Mouse (Mus musculus): ENCODE measurements around the gene Ndufb8. TPM values are rescaled to one million over a fixed set of nuclear protein-coding genes. Genes with fewer than 3 reads are reported as not detected.

Ndufb8 gene
- polyA plus RNA-seq, 1 experiment from 2014 or later: 452 TPM

GRCm38 (mm10) chr19:44500240-44500639, 55.0 kb downstream of the Ndufb8 start:
- H3K9me3 ChIP-seq (ENCODE audit: control insufficient read depth, low read length): no peaks in the 10 kb centered on the region
- no peaks in the 10 kb centered on the region for H3K4me1 ChIP-seq (replicated peaks; ENCODE audit: control insufficient read depth, insufficient read depth, low read length)
- no peak overlapping the region for H3K9ac ChIP-seq (replicated peaks; ENCODE audit: low read depth, low read length)
- WGBS: 29% methylated on average over 5 of the region's 5 CpGs
- no peaks in the 10 kb centered on the region for H3K36me3 ChIP-seq (ENCODE audit: control insufficient read depth, insufficient read depth)
- no peak overlapping the region for H3K4me2 ChIP-seq (ENCODE audit: low read length)
- H3K4me3 ChIP-seq (replicated peaks; ENCODE audit: low read length): no peak overlapping the region
- peaks cover 70% of the 10 kb centered on the region for H3K27me3 ChIP-seq (replicated peaks; ENCODE audit: control insufficient read depth, insufficient read depth, low read length)
- H3K27ac ChIP-seq (ENCODE audit: low read length): no peak overlapping the region
- no peak for ATAC-seq

DNA sequence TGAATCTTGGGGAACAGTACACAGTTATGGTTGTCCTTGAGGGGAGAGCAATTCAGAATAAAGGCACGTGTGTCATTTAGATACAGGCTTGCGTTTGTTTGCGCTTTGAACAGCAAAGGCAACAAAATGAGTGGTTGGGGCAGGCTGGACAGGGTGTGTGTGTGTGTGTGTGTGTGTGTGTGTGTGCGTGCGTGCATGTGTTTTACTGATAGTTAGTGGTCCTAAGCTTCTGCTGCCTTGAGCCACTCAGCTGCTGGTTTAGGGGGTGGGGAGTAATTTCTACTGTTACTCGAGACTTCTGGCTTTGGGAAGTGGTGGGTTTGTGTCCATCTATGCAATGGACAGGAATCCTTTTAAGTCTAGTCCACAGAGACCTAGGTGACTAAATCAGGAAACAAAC, 56.3 kb downstream of the Ndufb8 start:
- H3K9ac ChIP-seq (replicated peaks; ENCODE audit: low read depth, low read length): no peak overlapping the region
- whole genome bisulfite sequencing: 52% methylated on average over 6 of the region's 6 CpGs
- H3K4me3 ChIP-seq (replicated peaks; ENCODE audit: low read length): no peak overlapping the region
- H3K4me2 ChIP-seq (ENCODE audit: low read length): no peak overlapping the region
- H3K4me1 ChIP-seq (replicated peaks; ENCODE audit: control insufficient read depth, insufficient read depth, low read length): no peaks in the 10 kb centered on the region
- H3K36me3 ChIP-seq (ENCODE audit: control insufficient read depth, insufficient read depth): no peaks in the 10 kb centered on the region
- H3K9me3 ChIP-seq (ENCODE audit: control insufficient read depth, low read length): no peaks in the 10 kb centered on the region
- H3K27me3 ChIP-seq (replicated peaks; ENCODE audit: control insufficient read depth, insufficient read depth, low read length): peaks cover 64% of the 10 kb centered on the region
- no peak for ATAC-seq
- no peak overlapping the region for H3K27ac ChIP-seq (ENCODE audit: low read length)

Other genes starting within 250 kb of the Ndufb8 start
- 0.07 and 0.16 TPM in 2 replicates for gene Scd4, start 222.3 kb downstream of the Ndufb8 start, polyA plus RNA-seq (2015; fragmentation: Nextera tagmentation; extraction: Ambion mirVana)
- 3.6 and 5.0 TPM in 2 replicates for gene Scd1, start 147.6 kb downstream of the Ndufb8 start, polyA plus RNA-seq (2015; fragmentation: Nextera tagmentation; extraction: Ambion mirVana)
- 1.6 and 2.0 TPM in 2 replicates for gene Wnt8b, start 62.0 kb downstream of the Ndufb8 start, polyA plus RNA-seq (2015; fragmentation: Nextera tagmentation; extraction: Ambion mirVana)
- gene Sec31b, start 9.6 kb downstream of the Ndufb8 start, polyA plus RNA-seq (2015; fragmentation: Nextera tagmentation; extraction: Ambion mirVana): 0.07 and 0.16 TPM in 2 replicates
- not detected in 2 replicates for gene Gm20538, start 2.6 kb downstream of the Ndufb8 start, polyA plus RNA-seq (2015; fragmentation: Nextera tagmentation; extraction: Ambion mirVana)
- 31.6 and 34.8 TPM in 2 replicates for gene Hif1an, start 7.4 kb upstream of the Ndufb8 start, polyA plus RNA-seq (2015; fragmentation: Nextera tagmentation; extraction: Ambion mirVana)
- gene Pax2, start 200.6 kb upstream of the Ndufb8 start, polyA plus RNA-seq (2015; fragmentation: Nextera tagmentation; extraction: Ambion mirVana): 0.07 TPM in 1 of 2 replicates, not detected in the other

All from forebrain, embryonic 16.5 days (tissue).